Mouse (Mus musculus): Measurements from ENCODE around the gene Specc1.

DNA sequence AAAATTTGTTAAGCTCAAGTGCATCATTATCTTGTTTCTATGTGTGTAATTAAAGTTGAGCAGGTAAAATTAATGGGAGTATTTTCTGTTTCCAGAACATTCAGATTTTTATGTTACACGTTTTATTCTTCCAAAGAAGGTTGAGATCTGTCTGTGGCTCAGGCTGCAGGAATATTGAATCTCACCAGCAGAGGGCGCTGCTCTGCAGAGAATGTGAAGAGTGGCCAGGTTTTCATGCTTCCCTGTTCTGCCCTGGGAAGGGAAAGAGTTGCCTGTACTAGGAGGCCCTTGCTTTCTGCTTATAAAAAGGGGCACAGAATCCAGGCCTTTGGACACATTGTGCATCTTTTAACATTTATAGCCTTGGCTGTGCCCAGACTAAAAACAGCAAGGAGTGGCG, 171.1 kb downstream of the Specc1 start:
- TF ChIP-seq CTCF (IDR thresholded peaks at IDR 0.05; ENCODE audit: low read depth, low read length): peak; percentile 72
- TF ChIP-seq POLR2A (IDR thresholded peaks at IDR 0.05; ENCODE audit: borderline replicate concordance, low read depth, low read length): no peak
